Mouse (Mus musculus): Measurements from ENCODE around the gene Zdhhc12. TPM values are rescaled to one million over a fixed set of nuclear protein-coding genes. Genes with fewer than 3 reads are reported as not detected.

Gene Zdhhc12
- polyA plus RNA-seq, 1 experiment from 2014 or later, result 27.9 TPM

DNA sequence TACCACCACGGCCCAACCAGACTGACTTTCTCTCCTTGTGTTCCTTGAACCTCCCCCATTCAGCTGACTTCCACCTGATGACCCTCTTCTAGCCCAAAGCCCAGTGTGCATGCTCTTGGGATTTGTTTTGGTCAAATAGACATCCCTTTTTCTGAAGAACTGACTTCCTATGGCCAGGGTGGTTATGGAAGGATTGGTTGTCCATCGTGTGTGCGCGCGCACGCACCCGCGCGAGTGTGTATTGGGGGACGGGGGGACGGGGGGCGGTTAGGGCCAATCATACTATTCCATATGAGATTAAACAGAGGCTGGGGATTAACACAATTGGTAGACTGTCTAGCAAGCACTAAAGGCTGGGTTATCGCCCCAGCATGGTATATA, 750 bp upstream of the Zdhhc12 start:
- peaks cover 17% of the 10 kb centered on the region; the same call in 1 of the 2 replicates for H3K4me1 ChIP-seq
- no peaks in the 10 kb centered on the region for H3K27me3 ChIP-seq (replicated peaks)
- no peak for ATAC-seq (ENCODE audit: low FRiP score, low read depth)
- no peaks in the 10 kb centered on the region for H3K9me3 ChIP-seq
- no peak overlapping the region for H3K27ac ChIP-seq
- peak overlapping the region; percentile 61 for H3K9ac ChIP-seq
- H3K36me3 ChIP-seq, result peaks cover 36% of the 10 kb centered on the region
- H3K4me3 ChIP-seq, result peak overlapping the region; percentile 67
- WGBS, result 3% methylated on average over 13 of the region's 13 CpGs
- H3K4me2 ChIP-seq (replicated peaks), result peak overlapping the region; percentile 70

DNA sequence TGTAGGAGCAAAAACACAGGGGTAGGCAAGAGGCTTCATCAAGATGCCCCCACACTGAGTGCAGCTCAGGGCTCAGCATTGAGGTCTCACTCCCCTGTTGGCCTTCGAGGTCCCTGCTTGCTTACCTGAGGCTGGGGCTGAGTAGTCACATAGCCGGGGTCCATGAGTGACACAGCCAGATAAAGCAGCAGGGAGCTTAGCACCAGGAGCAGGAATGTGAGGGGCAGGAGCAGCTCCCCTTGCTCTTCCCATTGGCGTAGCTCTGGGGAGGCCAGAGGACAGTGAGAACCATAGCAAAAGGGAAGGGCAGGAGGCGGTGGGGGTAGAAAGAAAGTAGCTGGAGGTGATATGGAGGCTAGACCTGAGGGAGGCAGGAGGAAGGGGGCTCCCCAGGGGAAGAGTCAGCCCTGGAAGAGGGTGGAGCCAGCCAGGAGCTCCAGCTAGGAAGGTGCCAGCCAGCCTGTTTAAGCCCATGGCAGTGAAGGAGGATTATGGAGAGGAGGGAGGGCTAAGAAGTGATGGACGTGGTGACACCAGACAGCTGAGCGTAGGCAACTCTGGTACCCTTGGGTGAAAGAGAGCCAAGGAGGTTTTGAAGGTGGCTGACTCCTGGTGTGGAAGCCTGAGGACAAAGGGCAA, 1.0 kb downstream of the Zdhhc12 start:
- ATAC-seq (ENCODE audit: low FRiP score, low read depth), result no peak

DNA sequence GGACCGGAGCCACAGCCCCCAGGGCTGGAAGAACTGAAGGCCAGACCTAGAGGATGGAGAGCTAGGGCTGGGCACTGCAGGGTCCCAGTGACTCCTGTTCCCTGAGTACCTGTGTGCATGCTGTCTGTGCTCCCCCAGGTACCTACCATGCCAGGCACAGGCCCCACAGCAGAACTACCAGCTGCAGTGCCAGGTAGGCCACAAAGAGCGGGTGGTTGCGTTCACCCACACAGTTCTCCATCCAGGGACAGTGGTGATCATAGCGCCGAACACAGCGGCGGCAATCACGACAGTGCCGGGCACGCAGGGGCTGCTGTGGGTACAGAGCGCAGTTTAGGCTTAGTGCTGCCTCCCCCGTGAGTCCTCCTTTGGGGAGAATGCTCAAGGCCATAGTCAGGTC, 1.9 kb downstream of the Zdhhc12 start:
- WGBS, result 95% methylated on average over 12 of the region's 12 CpGs
- no peak overlapping the region; the same call in 1 of the 2 replicates for H3K4me3 ChIP-seq

More for the DNA sequence above, 1.0 kb downstream of the Zdhhc12 start:
- Histone ChIP-seq H3K36me3 (peaks cover 21% of the 10 kb centered on the region), H3K9me3 (no peaks in the 10 kb centered on the region), H3K27me3 (replicated peaks) (no peaks in the 10 kb centered on the region), H3K4me1 (peaks cover 17% of the 10 kb centered on the region; the same call in 1 of the 2 replicates), H3K9ac (no peak overlapping the region), H3K4me3 (no peak overlapping the region; the same call in 1 of the 2 replicates), H3K4me2 (replicated peaks) (peak overlapping the region; percentile 70), H3K27ac (0 out of 2 replicates have a peak overlapping the region, but pooled peaks have one; percentile 7)
- 58% methylated on average over 6 of the region's 6 CpGs for WGBS

DNA sequence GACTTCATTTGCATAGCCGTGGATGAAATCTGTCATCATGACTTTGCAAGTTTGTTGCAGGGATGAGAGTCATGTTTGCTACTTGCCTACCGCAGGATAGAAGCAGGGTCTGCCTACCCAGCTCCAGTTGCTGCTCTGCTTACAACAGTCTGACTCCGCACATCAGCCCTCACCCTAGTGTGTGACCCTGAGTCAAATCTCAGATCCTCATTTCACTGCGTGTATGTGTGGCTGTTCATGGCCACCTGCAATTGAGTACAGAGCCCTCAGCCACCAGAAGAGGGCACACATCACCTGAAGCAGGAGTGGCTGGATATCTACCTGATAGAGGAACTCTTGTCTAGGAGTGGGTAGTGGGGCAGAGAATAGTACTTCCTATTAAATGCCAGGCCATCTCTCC, 6.1 kb downstream of the Zdhhc12 start:
- Histone ChIP-seq H3K9ac (no peak overlapping the region), H3K4me3 (no peak overlapping the region), H3K27ac (no peak overlapping the region), H3K27me3 (replicated peaks) (no peaks in the 10 kb centered on the region), H3K9me3 (no peaks in the 10 kb centered on the region), H3K36me3 (peaks cover 16% of the 10 kb centered on the region), H3K4me2 (replicated peaks) (no peak overlapping the region), H3K4me1 (peaks cover 11% of the 10 kb centered on the region; the same call in 1 of the 2 replicates)
- ATAC-seq (ENCODE audit: low FRiP score, low read depth), result no peak
- 92% methylated on average over 4 of the region's 4 CpGs for WGBS

More for the DNA sequence above, 1.9 kb downstream of the Zdhhc12 start:
- Histone ChIP-seq H3K4me2 (replicated peaks) (no peak overlapping the region), H3K36me3 (peaks cover 19% of the 10 kb centered on the region), H3K9me3 (no peaks in the 10 kb centered on the region), H3K4me1 (peaks cover 17% of the 10 kb centered on the region; the same call in 1 of the 2 replicates), H3K27ac (no peak overlapping the region), H3K9ac (no peak overlapping the region), H3K27me3 (replicated peaks) (no peaks in the 10 kb centered on the region)
- no peak for ATAC-seq (ENCODE audit: low FRiP score, low read depth)

DNA sequence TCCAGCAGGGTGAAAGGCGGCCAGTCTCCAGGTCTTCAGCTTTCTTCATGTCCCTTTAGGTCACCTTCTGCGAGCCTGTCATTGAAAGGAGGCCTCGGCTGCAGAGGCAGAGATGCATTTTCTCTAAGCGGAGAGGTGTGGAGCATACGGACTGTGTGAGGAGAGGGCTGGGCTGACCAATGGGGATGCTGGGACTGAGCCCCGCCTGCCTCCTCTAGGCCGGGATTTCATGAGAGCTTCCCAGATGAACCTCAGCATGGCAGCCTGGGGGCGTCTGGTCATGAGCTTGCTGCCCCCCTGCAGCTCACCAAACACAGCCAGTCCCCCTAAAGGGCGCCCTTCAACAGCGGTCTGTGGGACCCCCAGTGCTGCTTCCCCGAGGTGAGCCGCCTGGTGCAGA, 8.8 kb downstream of the Zdhhc12 start:
- H3K27ac ChIP-seq, result no peak overlapping the region
- no peaks in the 10 kb centered on the region for H3K27me3 ChIP-seq (replicated peaks)
- ATAC-seq (ENCODE audit: low FRiP score, low read depth), result no peak
- peak overlapping the region; percentile 13; the same call in 1 of the 2 replicates for H3K4me3 ChIP-seq
- peak overlapping the region; percentile 51 for H3K4me2 ChIP-seq (replicated peaks)
- no peaks in the 10 kb centered on the region for H3K36me3 ChIP-seq
- peak overlapping the region; percentile 38; the same call in 1 of the 2 replicates for H3K9ac ChIP-seq
- WGBS, result 8% methylated on average over 12 of the region's 12 CpGs
- peaks cover 11% of the 10 kb centered on the region; the same call in 1 of the 2 replicates for H3K4me1 ChIP-seq
- no peaks in the 10 kb centered on the region for H3K9me3 ChIP-seq

DNA sequence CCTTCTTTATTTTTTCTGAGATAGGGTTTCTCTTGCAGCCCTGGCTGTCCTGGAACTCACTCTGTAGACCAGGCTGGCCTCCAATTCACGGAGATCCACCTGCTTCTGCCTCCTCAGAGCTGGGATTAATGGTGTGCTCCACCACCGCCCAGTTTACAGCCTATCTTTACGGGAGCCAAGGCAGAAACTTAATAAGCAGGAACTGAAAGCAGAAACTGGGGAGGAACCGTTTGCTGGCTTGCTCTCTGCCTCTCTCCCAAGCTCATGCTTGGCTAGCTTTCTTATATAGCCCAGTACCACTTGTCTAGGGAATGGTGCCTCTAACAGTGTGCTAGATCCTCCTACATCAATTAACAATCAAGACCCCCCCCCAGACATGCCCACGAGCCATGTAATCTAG, 9.3 kb downstream of the Zdhhc12 start:
- Histone ChIP-seq H3K9me3 (no peaks in the 10 kb centered on the region), H3K4me2 (replicated peaks) (peak overlapping the region; percentile 51), H3K27me3 (replicated peaks) (no peaks in the 10 kb centered on the region), H3K36me3 (no peaks in the 10 kb centered on the region), H3K4me1 (peaks cover 11% of the 10 kb centered on the region; the same call in 1 of the 2 replicates), H3K27ac (no peak overlapping the region), H3K9ac (no peak overlapping the region), H3K4me3 (no peak overlapping the region)
- 56% methylated on average over 5 of the region's 5 CpGs for WGBS
- ATAC-seq (ENCODE audit: low FRiP score, low read depth), result no peak

DNA sequence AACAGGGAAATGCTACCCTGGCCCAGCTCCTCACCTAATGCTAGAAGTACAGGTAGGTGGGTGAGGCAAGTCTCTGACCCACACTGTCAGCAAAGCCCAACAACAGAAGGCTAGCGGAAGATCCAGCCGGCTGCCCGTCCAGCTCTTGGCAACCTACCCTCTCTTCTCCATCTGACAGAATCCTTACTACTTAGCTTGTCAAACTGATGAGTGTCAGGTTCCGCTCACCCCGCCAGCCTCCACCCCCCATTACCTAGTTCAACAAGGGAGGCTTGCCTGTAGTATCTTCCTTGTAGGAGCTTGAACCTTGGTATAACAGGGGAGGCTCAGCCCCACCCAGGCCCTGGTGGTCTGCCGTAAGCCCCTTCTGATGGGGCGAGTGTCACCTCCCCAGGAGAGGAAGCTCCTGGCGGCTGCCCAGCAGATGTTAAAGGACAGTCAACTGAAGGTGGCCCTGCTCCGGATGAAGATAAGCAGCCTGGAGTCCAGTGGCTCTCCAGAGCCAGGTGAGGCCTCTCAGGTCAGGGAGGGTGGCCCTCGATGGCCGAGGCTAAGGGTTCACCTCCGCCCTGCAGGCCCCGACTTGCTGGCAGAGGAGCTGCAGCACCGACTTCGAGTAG, 13.2 kb downstream of the Zdhhc12 start:
- Histone ChIP-seq H3K36me3 (no peaks in the 10 kb centered on the region), H3K4me3 (no peak overlapping the region), H3K4me1 (peaks cover 22% of the 10 kb centered on the region), H3K27ac (no peak overlapping the region), H3K4me2 (replicated peaks) (no peak overlapping the region), H3K9ac (no peak overlapping the region), H3K9me3 (no peaks in the 10 kb centered on the region), H3K27me3 (replicated peaks) (no peaks in the 10 kb centered on the region)
- no peak for ATAC-seq (ENCODE audit: low FRiP score, low read depth)
- whole genome bisulfite sequencing, result 91% methylated on average over 15 of the region's 15 CpGs

DNA sequence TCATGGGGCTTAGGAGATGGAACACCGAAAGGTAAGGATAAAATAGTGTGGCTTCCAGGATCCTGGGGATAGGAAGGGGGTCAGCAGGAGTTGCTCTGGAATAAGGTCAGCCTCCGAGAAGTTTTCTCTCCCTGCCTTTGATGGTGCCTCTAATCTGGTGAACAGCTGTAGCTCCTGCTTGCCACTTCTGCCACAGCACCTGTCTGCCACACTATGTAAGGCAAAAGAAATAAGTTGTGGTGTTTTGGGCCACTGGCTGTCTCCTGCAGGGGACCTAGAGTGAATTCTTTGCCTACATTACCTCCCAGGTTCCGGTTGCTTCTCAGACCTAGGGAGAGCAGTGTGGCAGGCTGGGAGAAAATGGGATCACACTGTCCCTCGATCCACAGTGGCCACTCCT, 14.7 kb downstream of the Zdhhc12 start:
- Histone ChIP-seq H3K36me3 (peaks cover 2% of the 10 kb centered on the region; the same call in 1 of the 2 replicates), H3K4me3 (no peak overlapping the region), H3K9ac (no peak overlapping the region), H3K9me3 (no peaks in the 10 kb centered on the region), H3K4me1 (peaks cover 11% of the 10 kb centered on the region), H3K27ac (no peak overlapping the region), H3K4me2 (replicated peaks) (peak overlapping the region; percentile 95; the same call in 1 of the 2 replicates), H3K27me3 (replicated peaks) (no peaks in the 10 kb centered on the region)
- 77% methylated on average over 4 of the region's 4 CpGs for WGBS
- no peak for ATAC-seq (ENCODE audit: low FRiP score, low read depth)

DNA sequence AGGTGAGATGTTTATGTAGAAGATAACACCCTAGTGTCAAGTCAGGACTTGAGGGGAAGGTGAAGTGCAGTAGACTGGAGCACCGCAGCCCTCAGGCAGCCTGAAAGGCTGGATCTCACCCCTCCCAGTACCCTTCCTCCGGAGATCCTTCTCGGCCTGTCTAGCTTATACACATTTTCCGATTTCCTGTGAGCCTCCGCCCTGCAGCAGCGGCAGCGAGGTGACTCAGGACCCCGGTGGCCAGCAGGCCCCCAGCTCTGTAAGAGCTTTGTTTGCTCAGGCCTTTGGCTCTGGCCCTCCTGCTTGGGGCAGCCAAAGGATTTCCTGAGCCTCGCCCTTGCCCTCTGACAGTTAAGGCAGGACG, 15.1 kb downstream of the Zdhhc12 start:
- Histone ChIP-seq H3K27me3 (replicated peaks) (no peaks in the 10 kb centered on the region), H3K4me1 (peaks cover 11% of the 10 kb centered on the region), H3K4me3 (peak overlapping the region; percentile 5; the same call in 1 of the 2 replicates), H3K4me2 (replicated peaks) (peak overlapping the region; percentile 95), H3K9ac (0 out of 2 replicates have a peak overlapping the region, but pooled peaks have one; percentile 38), H3K27ac (no peak overlapping the region), H3K9me3 (no peaks in the 10 kb centered on the region), H3K36me3 (peaks cover 6% of the 10 kb centered on the region; the same call in 1 of the 2 replicates)
- 28% methylated on average over 10 of the region's 10 CpGs for WGBS
- ATAC-seq (ENCODE audit: low FRiP score, low read depth), result no peak

DNA sequence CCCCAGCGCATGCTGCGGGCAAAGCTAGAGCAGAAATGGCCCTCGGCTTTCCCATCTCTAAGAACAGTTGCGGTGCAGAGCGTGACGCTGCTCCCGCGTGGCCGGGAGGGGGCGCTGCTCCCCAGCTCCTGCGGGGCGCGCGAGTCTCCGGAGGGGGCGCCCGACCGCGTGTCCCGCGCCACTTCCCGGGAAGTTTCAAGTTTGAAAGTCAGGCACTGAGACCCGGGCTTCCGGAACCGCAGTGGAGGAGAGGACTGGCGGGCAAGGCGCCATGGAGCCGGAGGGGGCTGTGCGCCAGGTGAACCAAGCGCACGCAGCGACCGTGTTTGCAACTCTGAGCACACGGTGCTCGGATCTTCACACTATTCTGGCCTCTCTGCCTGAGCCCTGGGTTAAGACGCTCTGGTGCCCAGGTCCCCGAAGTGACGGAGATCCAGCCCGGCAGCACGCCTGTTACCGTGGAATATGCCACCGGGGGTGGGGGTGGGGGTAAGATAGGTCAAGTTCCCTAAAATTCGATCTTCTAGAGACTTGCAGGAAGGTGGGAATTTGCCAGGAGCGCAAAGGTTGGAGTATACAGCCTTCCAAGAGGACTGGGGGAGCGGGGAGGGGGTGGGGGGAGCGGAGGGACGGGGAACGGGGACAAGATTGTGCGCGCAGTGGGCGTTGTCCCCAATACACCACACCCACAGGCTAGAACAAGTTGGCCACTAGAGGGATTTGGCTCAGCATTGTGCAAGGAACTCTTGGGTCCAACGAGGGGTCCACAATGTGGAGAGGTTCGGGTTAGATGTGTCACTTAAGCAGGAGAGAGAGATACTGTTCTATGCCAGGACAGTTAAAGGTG, 15.7 kb downstream of the Zdhhc12 start, which contains the start of gene Pkn3:
Gene Pkn3 (plus strand): TSS at position 183 of the 847 bp plus-strand sequence.
- Histone ChIP-seq H3K36me3 (peaks cover 12% of the 10 kb centered on the region), H3K27ac (no peak within 1 kb of the TSS), H3K9me3 (no peaks in the 10 kb centered on the region), H3K27me3 (replicated peaks) (no peaks in the 10 kb centered on the region), H3K4me3 (peak within 1 kb of the TSS; percentile 47), H3K9ac (peak within 1 kb of the TSS; percentile 38; the same call in 1 of the 2 replicates), H3K4me2 (replicated peaks) (peak within 1 kb of the TSS; percentile 95), H3K4me1 (peaks cover 11% of the 10 kb centered on the region)
- peak; percentile 76 for ATAC-seq (ENCODE audit: low FRiP score, low read depth)
- WGBS, result under 1% methylated on average over 53 of the region's 53 CpGs

DNA sequence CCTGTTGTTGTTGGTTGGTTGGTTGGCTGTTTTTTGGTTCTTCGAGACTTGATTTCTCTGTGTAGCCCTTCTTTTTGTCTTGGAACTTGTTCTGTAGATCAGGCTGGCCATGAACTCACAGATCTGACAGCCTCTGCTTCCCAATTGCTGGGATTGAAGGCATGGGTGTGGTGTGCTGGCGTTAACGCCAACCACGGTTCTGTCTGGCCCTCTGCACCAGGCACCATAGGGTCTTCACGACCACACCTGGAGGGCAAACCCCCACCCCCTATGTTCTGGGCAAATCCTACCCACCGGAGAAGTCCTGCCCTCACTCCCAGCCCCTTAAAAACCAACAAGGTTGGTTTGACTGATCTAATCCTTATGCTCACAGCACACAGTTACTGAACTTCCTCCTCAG, 16.5 kb downstream of the Zdhhc12 start:
- Histone ChIP-seq H3K4me3 (peak overlapping the region; percentile 47; the same call in 1 of the 2 replicates), H3K27ac (no peak overlapping the region), H3K9ac (no peak overlapping the region), H3K27me3 (replicated peaks) (no peaks in the 10 kb centered on the region), H3K4me1 (peaks cover 11% of the 10 kb centered on the region), H3K9me3 (no peaks in the 10 kb centered on the region), H3K4me2 (replicated peaks) (peak overlapping the region; percentile 95), H3K36me3 (peaks cover 17% of the 10 kb centered on the region)
- ATAC-seq (ENCODE audit: low FRiP score, low read depth), result 0 out of 2 replicates have a peak, but pooled peaks have one; percentile 4
- 74% methylated on average over 6 of the region's 6 CpGs for WGBS

DNA sequence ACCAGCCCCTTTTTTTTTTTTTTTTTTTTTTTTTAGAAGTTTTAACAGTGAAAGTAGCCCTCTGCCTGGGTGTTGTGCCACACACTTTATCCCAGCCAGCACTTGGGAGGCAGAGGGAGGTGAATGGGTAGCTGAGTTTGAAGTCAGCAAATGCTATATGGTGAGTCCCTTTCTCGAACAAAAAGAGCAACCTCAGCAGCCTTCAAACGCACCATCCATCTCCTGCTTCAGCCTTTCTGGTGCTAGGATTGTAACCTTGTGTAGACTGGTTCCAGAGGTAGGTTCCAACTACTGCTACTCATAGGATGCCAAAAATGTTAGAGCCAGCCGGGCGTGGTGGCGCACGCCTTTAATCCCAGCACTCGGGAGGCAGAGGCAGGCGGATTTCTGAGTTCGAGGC, 17.0 kb downstream of the Zdhhc12 start:
- H3K27ac ChIP-seq, result no peak overlapping the region
- no peak overlapping the region for H3K4me3 ChIP-seq
- H3K36me3 ChIP-seq, result peaks cover 20% of the 10 kb centered on the region
- 94% methylated on average over 9 of the region's 9 CpGs for WGBS
- peaks cover 11% of the 10 kb centered on the region for H3K4me1 ChIP-seq
- ATAC-seq (ENCODE audit: low FRiP score, low read depth), result no peak
- H3K9me3 ChIP-seq, result no peaks in the 10 kb centered on the region
- no peaks in the 10 kb centered on the region for H3K27me3 ChIP-seq (replicated peaks)
- no peak overlapping the region for H3K4me2 ChIP-seq (replicated peaks)
- H3K9ac ChIP-seq, result no peak overlapping the region
